Mouse (Mus musculus) liver, embryonic 13.5 days (tissue): ENCODE data around the gene Gm9817. TPM values are rescaled to one million over a fixed set of nuclear protein-coding genes. Genes with fewer than 3 reads are reported as not detected.
"Not testable (repeated sequence)": the region's sequence is repeated elsewhere in the genome, so short reads cannot be mapped to it uniquely, and the experiment has no call there.

Experiments used
- ATAC-seq: fragments of 200-750 bp; cut with Nextera tagmentation; 2 replicates; pipeline ENCODE4 v1.8.0; 2017; ENCODE audit warnings: low read depth, mild to moderate bottlenecking, moderate number of reproducible peaks, moderate library complexity
- DNase-seq: peaks from one replicate; pipeline ENCODE4 v3.0.0; 2022
- H3K27ac ChIP-seq: fragments of 300-500 bp; sonication (generic); 2 replicates; pipeline ENCODE4 v1.5.1; 2015; ENCODE audit warnings: moderate library complexity, mild to moderate bottlenecking, inconsistent platforms
- H3K27me3 ChIP-seq: fragments of 300-500 bp; sonication (generic); 2 replicates; pipeline ENCODE4 v1.6.1; 2015; ENCODE audit warnings: mild to moderate bottlenecking, inconsistent platforms
- H3K36me3 ChIP-seq: fragments of 300-500 bp; sonication (generic); 2 replicates; pipeline ENCODE4 v1.6.1; 2015; ENCODE audit warnings: mild to moderate bottlenecking, inconsistent platforms
- H3K4me1 ChIP-seq: fragments of 300-500 bp; sonication (generic); replicated peaks from 2 replicates; pipeline ENCODE4 v1.6.1; 2015; ENCODE audit warnings: inconsistent platforms
- H3K4me2 ChIP-seq: fragments of 300-500 bp; sonication (generic); 2 replicates; pipeline ENCODE4 v1.6.1; 2015; ENCODE audit warnings: inconsistent platforms, mild to moderate bottlenecking, moderate library complexity
- H3K4me3 ChIP-seq: fragments of 300-500 bp; sonication (generic); replicated peaks from 2 replicates; pipeline ENCODE4 v1.5.1; 2015; ENCODE audit warnings: mild to moderate bottlenecking, inconsistent platforms
- H3K9ac ChIP-seq: fragments of 300-500 bp; sonication (generic); 2 replicates; pipeline ENCODE4 v1.6.1; 2015; ENCODE audit warnings: mild to moderate bottlenecking, inconsistent platforms
- H3K9me3 ChIP-seq: fragments of 300-500 bp; sonication (generic); replicated peaks from 2 replicates; pipeline ENCODE4 v1.6.1; 2016; ENCODE audit warnings: inconsistent platforms
- WGBS: fragments of 180-500 bp; shearing (Covaris S2); methylation state at CpG from one replicate; pipeline ENCODE4 v1.1.7; 2015; ENCODE audit not compliant: insufficient replicate concordance; 5-methylcytosine and 5-hydroxymethylcytosine counted together
- polyA plus RNA-seq: library from polyadenylated mRNA; unstranded; fragments of >200 nt; fragmentation: Nextera tagmentation; extraction: Ambion mirVana; gene quantifications from 2 replicates; pipeline ENCODE4 v1.2.1, GENCODE M21; 2015

The Gm9817 gene
- not detected in 2 replicates for polyA plus RNA-seq

DNA sequence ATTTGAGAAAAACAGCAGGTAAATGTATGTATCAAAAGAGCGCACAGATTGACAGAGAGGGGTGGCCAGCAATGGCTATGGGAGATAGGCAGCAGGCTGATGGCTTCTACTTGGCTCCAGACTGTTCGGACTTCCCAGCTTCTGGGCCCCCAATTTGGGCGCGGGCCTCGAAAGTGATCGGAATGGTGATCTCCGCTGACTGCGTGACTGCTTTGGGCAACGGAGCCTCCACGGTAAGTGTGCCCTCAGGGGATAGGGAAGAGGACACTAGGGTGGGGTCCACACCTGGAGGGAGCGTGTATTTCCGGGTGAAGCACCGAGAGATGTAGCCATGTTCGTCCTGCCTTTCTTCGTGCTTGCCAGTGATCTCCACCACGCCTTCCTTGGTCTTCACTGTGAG is at the start of gene Gm9817:
Gene Gm9817, plus strand, starts transcription at position 301 of the 400 bp plus-strand sequence.
- not testable (repeated sequence) for ATAC-seq, H3K4me1 ChIP-seq, H3K36me3 ChIP-seq, H3K4me2 ChIP-seq, H3K9ac ChIP-seq, H3K9me3 ChIP-seq, H3K27ac ChIP-seq, H3K4me3 ChIP-seq, DNase-seq
- WGBS = 45% methylated on average over 16 of the region's 16 CpGs
- peaks cover 44% of the 10 kb centered on the region for H3K27me3 ChIP-seq

- no peaks in the 10 kb centered on the region for H3K9me3 ChIP-seq
- H3K36me3 ChIP-seq = no peaks in the 10 kb centered on the region
- DNase-seq = no peak
- no peak overlapping the region for H3K4me2 ChIP-seq
- no peak for ATAC-seq
- H3K27ac ChIP-seq = no peak overlapping the region
- peaks cover 27% of the 10 kb centered on the region for H3K27me3 ChIP-seq
- H3K4me3 ChIP-seq = no peak overlapping the region
- H3K4me1 ChIP-seq = peaks cover 21% of the 10 kb centered on the region
- WGBS = 54% methylated on average over 1 of the region's 1 CpGs
- no peak overlapping the region for H3K9ac ChIP-seq
Observed at GRCm38 (mm10) chr13:45029791-45030190, 48.7 kb upstream of the Gm9817 start.

GRCm38 (mm10) chr13:45030830-45031229 is 47.7 kb upstream of the Gm9817 start:
- Histone ChIP-seq H3K27ac (no peak overlapping the region), H3K36me3 (no peaks in the 10 kb centered on the region), H3K4me3 (no peak overlapping the region), H3K4me2 (peak overlapping the region; percentile 23; the same call in 1 of the 2 replicates), H3K4me1 (peaks cover 21% of the 10 kb centered on the region), H3K9me3 (no peaks in the 10 kb centered on the region), H3K27me3 (peaks cover 29% of the 10 kb centered on the region), H3K9ac (no peak overlapping the region)
- DNase-seq = peak; percentile 74
- no peak for ATAC-seq
- WGBS = 10% methylated on average over 12 of the region's 12 CpGs

GRCm38 (mm10) chr13:45031314-45031713 is 47.2 kb upstream of the Gm9817 start:
- Histone ChIP-seq H3K9me3 (no peaks in the 10 kb centered on the region), H3K4me2 (peak overlapping the region; percentile 23; the same call in 1 of the 2 replicates), H3K27me3 (peaks cover 32% of the 10 kb centered on the region), H3K4me1 (peaks cover 21% of the 10 kb centered on the region), H3K27ac (no peak overlapping the region), H3K9ac (no peak overlapping the region), H3K36me3 (no peaks in the 10 kb centered on the region), H3K4me3 (no peak overlapping the region)
- no peak for ATAC-seq
- DNase-seq = no peak
- WGBS = 31% methylated on average over 10 of the region's 10 CpGs

DNA sequence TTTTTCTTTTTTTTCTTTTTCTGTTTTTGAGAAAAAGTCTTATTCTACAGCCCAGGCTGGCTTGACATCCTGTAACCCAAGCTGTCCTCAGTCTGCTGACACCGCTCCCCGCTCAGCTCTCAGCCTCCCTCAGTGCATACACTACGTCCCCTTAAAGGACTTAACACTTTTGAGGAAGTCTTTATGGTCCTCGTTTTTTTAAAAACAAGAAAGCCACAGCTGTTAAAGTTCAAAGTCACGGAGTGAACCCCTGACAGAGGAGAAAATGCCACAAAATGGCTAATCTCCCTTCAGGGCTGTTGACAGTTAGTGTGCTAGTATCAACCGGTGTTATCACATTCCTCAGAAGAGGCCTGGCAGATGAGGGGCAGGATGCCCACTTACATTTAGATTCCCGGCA is 46.7 kb upstream of the Gm9817 start:
- DNase-seq (no peak), ATAC-seq (no peak)
- no peak overlapping the region for H3K4me2 ChIP-seq
- WGBS = 14% methylated on average over 7 of the region's 7 CpGs
- H3K36me3 ChIP-seq = no peaks in the 10 kb centered on the region
- peaks cover 21% of the 10 kb centered on the region for H3K4me1 ChIP-seq
- H3K4me3 ChIP-seq = no peak overlapping the region
- H3K9me3 ChIP-seq = no peaks in the 10 kb centered on the region
- H3K27ac ChIP-seq = no peak overlapping the region
- H3K27me3 ChIP-seq = peaks cover 36% of the 10 kb centered on the region
- no peak overlapping the region for H3K9ac ChIP-seq

- no peak for DNase-seq
- H3K4me2 ChIP-seq = no peak overlapping the region
- no peak for ATAC-seq
- 21% methylated on average over 4 of the region's 4 CpGs for WGBS
- peaks cover 21% of the 10 kb centered on the region for H3K4me1 ChIP-seq
- no peak overlapping the region for H3K27ac ChIP-seq
- H3K27me3 ChIP-seq = peaks cover 36% of the 10 kb centered on the region
- no peaks in the 10 kb centered on the region for H3K36me3 ChIP-seq
- no peak overlapping the region for H3K9ac ChIP-seq
- no peak overlapping the region for H3K4me3 ChIP-seq
- H3K9me3 ChIP-seq = no peaks in the 10 kb centered on the region
Observed at GRCm38 (mm10) chr13:45032484-45032883, 46.0 kb upstream of the Gm9817 start.

DNA sequence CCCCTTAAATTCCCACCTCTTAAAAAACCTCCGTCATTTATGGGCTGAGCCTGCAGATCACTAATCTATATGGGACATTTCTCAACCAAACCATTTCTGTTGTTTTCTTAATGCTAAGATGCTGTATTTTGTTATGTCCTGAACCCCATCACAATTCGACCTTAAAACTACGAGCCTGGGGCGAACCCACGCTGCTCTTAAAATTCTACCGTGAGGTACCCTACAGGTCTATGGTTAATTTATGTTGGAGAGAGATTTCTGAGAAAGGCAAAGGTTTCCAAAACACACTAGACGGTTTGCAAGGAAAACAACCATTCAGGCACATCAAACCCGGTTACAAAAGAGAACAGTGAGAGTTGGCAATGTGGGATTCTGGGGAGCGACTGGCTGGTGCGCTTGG is 45.1 kb upstream of the Gm9817 start:
- no peak overlapping the region for H3K4me3 ChIP-seq
- ATAC-seq = no peak
- H3K27me3 ChIP-seq = peaks cover 36% of the 10 kb centered on the region
- peaks cover 21% of the 10 kb centered on the region for H3K4me1 ChIP-seq
- H3K4me2 ChIP-seq = no peak overlapping the region
- no peak for DNase-seq
- no peak overlapping the region for H3K9ac ChIP-seq
- H3K9me3 ChIP-seq = no peaks in the 10 kb centered on the region
- no peak overlapping the region for H3K27ac ChIP-seq
- H3K36me3 ChIP-seq = no peaks in the 10 kb centered on the region
- WGBS = 87% methylated on average over 10 of the region's 10 CpGs

- H3K27ac ChIP-seq = no peak overlapping the region
- ATAC-seq = no peak
- DNase-seq = no peak
- H3K27me3 ChIP-seq = peaks cover 33% of the 10 kb centered on the region
- no peak overlapping the region for H3K9ac ChIP-seq
- H3K9me3 ChIP-seq = no peaks in the 10 kb centered on the region
- H3K36me3 ChIP-seq = no peaks in the 10 kb centered on the region
- peaks cover 21% of the 10 kb centered on the region for H3K4me1 ChIP-seq
- no peak overlapping the region for H3K4me3 ChIP-seq
- WGBS = 70% methylated on average over 7 of the region's 7 CpGs
- no peak overlapping the region for H3K4me2 ChIP-seq
Observed at GRCm38 (mm10) chr13:45034759-45035158, 43.7 kb upstream of the Gm9817 start.

DNA sequence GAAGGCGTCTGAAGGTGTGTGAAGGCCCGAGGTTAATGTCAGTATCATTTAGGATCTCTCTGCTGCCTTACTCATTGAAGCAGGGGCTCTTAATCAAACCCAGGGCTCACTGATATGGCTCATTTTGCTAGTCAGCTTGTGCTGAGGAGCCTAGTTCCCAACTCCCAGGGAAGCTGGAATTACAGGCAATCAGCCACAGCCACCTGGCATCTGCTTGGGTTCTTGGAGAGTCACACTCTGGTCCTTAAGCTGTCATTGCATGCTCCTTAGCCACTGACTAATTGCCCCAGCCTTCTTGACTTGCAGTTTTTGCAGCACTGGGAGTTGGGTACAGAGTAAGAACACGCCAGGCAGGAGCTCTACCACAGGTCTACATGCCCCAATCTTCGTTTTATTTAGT is 42.1 kb upstream of the Gm9817 start:
- Histone ChIP-seq H3K9ac (no peak overlapping the region), H3K4me1 (peaks cover 15% of the 10 kb centered on the region), H3K4me2 (no peak overlapping the region), H3K9me3 (no peaks in the 10 kb centered on the region), H3K4me3 (no peak overlapping the region), H3K27ac (no peak overlapping the region), H3K36me3 (no peaks in the 10 kb centered on the region), H3K27me3 (peaks cover 28% of the 10 kb centered on the region)
- whole genome bisulfite sequencing = 65% methylated on average over 4 of the region's 4 CpGs
- DNase-seq (no peak), ATAC-seq (no peak)

DNA sequence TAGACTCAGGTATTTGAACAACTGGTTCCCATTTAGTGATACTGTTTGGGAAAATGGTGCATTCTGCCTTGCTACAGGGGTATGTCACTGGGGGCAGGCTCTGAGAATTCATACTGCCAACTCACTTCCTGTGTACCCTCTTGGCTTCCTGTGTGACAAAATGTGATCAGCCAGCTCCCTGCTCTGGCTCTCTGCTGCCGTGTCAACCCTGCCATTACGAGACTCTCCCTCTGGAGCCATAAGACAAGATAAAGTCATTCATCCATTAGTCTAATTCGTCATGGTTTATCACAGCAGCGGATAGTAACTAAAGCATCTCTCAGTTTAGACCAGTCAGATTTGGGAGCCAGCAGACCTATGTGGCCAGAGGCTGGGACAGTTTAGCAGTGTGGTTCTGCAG is 38.3 kb upstream of the Gm9817 start:
- ATAC-seq = no peak

DNA sequence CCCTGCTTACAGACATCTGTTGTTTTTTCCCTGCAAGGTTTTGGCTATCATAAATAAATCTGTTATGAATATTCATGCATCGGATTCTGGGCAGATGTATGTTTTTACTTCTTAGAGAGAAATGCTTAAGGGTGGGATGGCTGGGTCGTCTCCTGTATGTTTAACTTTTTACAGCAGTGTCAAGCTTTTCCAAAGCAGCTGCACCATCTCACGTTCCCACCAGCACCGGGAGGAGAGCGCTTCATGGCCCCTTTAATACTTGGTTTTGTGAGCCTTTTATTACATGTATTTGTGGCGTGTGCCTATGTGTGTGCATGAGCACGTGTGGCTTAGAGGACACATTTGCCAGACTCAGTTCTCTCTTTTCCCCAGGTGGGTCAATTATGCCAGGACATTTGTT is 37.8 kb upstream of the Gm9817 start:
- DNase-seq (no peak), ATAC-seq (no peak)
- no peaks in the 10 kb centered on the region for H3K4me1 ChIP-seq
- H3K9me3 ChIP-seq = no peaks in the 10 kb centered on the region
- WGBS = 74% methylated on average over 7 of the region's 7 CpGs
- H3K9ac ChIP-seq = no peak overlapping the region
- no peak overlapping the region for H3K27ac ChIP-seq
- H3K4me3 ChIP-seq = no peak overlapping the region
- H3K4me2 ChIP-seq = no peak overlapping the region
- peaks cover 7% of the 10 kb centered on the region; the same call in 1 of the 2 replicates for H3K27me3 ChIP-seq
- no peaks in the 10 kb centered on the region for H3K36me3 ChIP-seq

More for the DNA sequence above, 38.3 kb upstream of the Gm9817 start:
- Histone ChIP-seq H3K27me3 (peaks cover 7% of the 10 kb centered on the region; the same call in 1 of the 2 replicates), H3K9ac (no peak overlapping the region), H3K4me1 (no peaks in the 10 kb centered on the region), H3K27ac (no peak overlapping the region), H3K9me3 (no peaks in the 10 kb centered on the region), H3K36me3 (no peaks in the 10 kb centered on the region), H3K4me3 (no peak overlapping the region), H3K4me2 (no peak overlapping the region)
- 37% methylated on average over 4 of the region's 4 CpGs for WGBS
- no peak for DNase-seq

DNA sequence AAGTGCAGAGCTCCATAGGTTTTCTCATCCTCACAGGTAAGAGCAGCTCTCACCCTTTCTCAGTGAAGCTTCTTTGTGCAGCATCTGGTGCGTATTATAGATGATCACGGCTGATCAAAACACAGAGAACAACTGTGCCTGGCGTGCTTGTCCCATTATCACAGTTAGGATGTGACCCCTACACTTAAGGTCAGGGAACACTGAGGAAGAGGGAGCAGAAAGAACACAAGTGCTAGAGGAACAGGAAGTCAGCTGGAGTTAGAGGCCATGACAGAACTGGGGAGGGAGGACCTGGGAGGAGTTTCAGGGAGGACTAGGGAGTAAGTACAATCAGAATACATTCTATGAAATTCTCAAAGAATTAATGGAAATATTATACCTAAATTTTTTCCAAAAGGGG is 35.0 kb upstream of the Gm9817 start:
- no peak overlapping the region for H3K27ac ChIP-seq
- no peaks in the 10 kb centered on the region for H3K9me3 ChIP-seq
- no peak for DNase-seq
- ATAC-seq = no peak
- WGBS = 67% methylated on average over 3 of the region's 3 CpGs
- H3K4me2 ChIP-seq = no peak overlapping the region
- H3K27me3 ChIP-seq = peaks cover 9% of the 10 kb centered on the region
- no peak overlapping the region for H3K4me3 ChIP-seq
- no peaks in the 10 kb centered on the region for H3K4me1 ChIP-seq
- no peak overlapping the region for H3K9ac ChIP-seq
- no peaks in the 10 kb centered on the region for H3K36me3 ChIP-seq
